Mouse (Mus musculus) embryonic fibroblast, embryonic 13.5 days (primary cell): ENCODE measurements around the gene Ddx27.

Experiments
- CTCF ChIP-seq: IDR thresholded peaks from 2 replicates; pipeline ENCODE4 v1.5.1; 2011; ENCODE audit warnings: mild to moderate bottlenecking, control low read depth, low read length, moderate library complexity, borderline replicate concordance; ENCODE audit not compliant: insufficient read depth
- POLR2A ChIP-seq: IDR thresholded peaks from 2 replicates; pipeline ENCODE4 v1.6.1; 2011; ENCODE audit warnings: low read depth, mild to moderate bottlenecking, control low read depth, low read length, moderate library complexity

GRCm38 (mm10) chr2:166974177-166974872 lies 40.7 kb upstream of the Ddx27 start:
- TF ChIP-seq CTCF: no peak
- no peak for TF ChIP-seq POLR2A
